Mouse (Mus musculus): ENCODE results near the gene Cemip.

Cemip gene

GRCm38 (mm10) chr7:83966047-83966818 is 120.1 kb downstream of the Cemip start:
- CTCF ChIA-PET, result no interaction called here

GRCm38 (mm10) chr7:83965181-83965580 is 121.1 kb downstream of the Cemip start:
- CTCF ChIA-PET, result no interaction called here

- CTCF ChIA-PET, result no interaction called here
These were observed 133.8 kb downstream of the Cemip start for GRCm38 (mm10) chr7:83952511-83952910.

- CTCF ChIA-PET, result no interaction called here
These were observed 135.0 kb downstream of the Cemip start for GRCm38 (mm10) chr7:83951327-83951726.

- CTCF ChIA-PET, result no interaction called here
These were observed 136.6 kb downstream of the Cemip start for GRCm38 (mm10) chr7:83949662-83950061.

- CTCF ChIA-PET, result no interaction called here
These were observed 137.6 kb downstream of the Cemip start for GRCm38 (mm10) chr7:83948743-83949142.

- CTCF ChIA-PET, result no interaction called here
These were observed 144.6 kb downstream of the Cemip start for GRCm38 (mm10) chr7:83941701-83942101.

GRCm38 (mm10) chr7:83940136-83940535 is 146.2 kb downstream of the Cemip start:
- CTCF ChIA-PET, result no interaction called here

GRCm38 (mm10) chr7:83939017-83939721 is 147.1 kb downstream of the Cemip start:
- CTCF ChIA-PET, result no interaction called here

- CTCF ChIA-PET, result no interaction called here
These were observed 164.7 kb downstream of the Cemip start for GRCm38 (mm10) chr7:83921637-83922036.

GRCm38 (mm10) chr7:83920241-83920640 is 166.1 kb downstream of the Cemip start:
- CTCF ChIA-PET, result no interaction called here

- CTCF ChIA-PET, result no interaction called here
These were observed 171.7 kb downstream of the Cemip start for GRCm38 (mm10) chr7:83914566-83914965.

- CTCF ChIA-PET, result interaction anchor here (0.7 to 1.4 kb wide), 2 partner anchors 215 to 442 kb away, joined by 3 to 4 read pairs; no protein-coding TSS in a partner anchor
These were observed 172.3 kb downstream of the Cemip start for GRCm38 (mm10) chr7:83913995-83914394.

- CTCF ChIA-PET, result interaction anchor here (0.7 to 1.4 kb wide), 2 partner anchors 215 to 443 kb away, joined by 3 to 4 read pairs; no protein-coding TSS in a partner anchor
These were observed 172.8 kb downstream of the Cemip start for GRCm38 (mm10) chr7:83913405-83913932.

- CTCF ChIA-PET, result no interaction called here
These were observed 174.4 kb downstream of the Cemip start for GRCm38 (mm10) chr7:83911909-83912308.

- CTCF ChIA-PET, result no interaction called here
These were observed 181.5 kb downstream of the Cemip start for GRCm38 (mm10) chr7:83904831-83905230.

GRCm38 (mm10) chr7:83902296-83903145 is 183.8 kb downstream of the Cemip start:
- CTCF ChIA-PET, result interaction anchor here (0.6 kb wide), 1 partner anchor 45 kb away, joined by 10 read pairs; no protein-coding TSS in a partner anchor

- CTCF ChIA-PET, result interaction anchor here (0.7 kb wide), 1 partner anchor 73 kb away, joined by 8 read pairs; no protein-coding TSS in a partner anchor
These were observed 184.9 kb downstream of the Cemip start for GRCm38 (mm10) chr7:83901425-83901824.

- CTCF ChIA-PET, result interaction anchor here (0.7 kb wide), 1 partner anchor 315 kb away, joined by 3 read pairs; no protein-coding TSS in a partner anchor
These were observed 185.8 kb downstream of the Cemip start for GRCm38 (mm10) chr7:83900519-83900918.

GRCm38 (mm10) chr7:83898267-83898666 is 188.0 kb downstream of the Cemip start:
- CTCF ChIA-PET, result no interaction called here

GRCm38 (mm10) chr7:83896077-83896740 is 190.1 kb downstream of the Cemip start:
- CTCF ChIA-PET, result no interaction called here
